Mouse (Mus musculus) kidney, embryonic 14.5 days (tissue): ENCODE measurements at regions not wholly inside any gene's neighbourhood (a gene's known extent, or its start where the extent isn't known, plus 50 kb on each side); places are given as distances from the start of the nearest gene placed in this dataset.

Source experiments
- ATAC-seq: fragments of 200-750 bp; cut with Nextera tagmentation; 2 replicates; pipeline ENCODE4 v1.8.0; 2017; ENCODE audit warnings: moderate number of reproducible peaks, mild to moderate bottlenecking, moderate TSS enrichment, moderate library complexity; ENCODE audit not compliant: low FRiP score, low TSS enrichment
- H3K27ac ChIP-seq: fragments of 300-500 bp; sonication (generic); 2 replicates; pipeline ENCODE4 v1.5.1; 2014; ENCODE audit warnings: low read depth, mild to moderate bottlenecking, low read length, moderate library complexity, mixed read lengths
- H3K27me3 ChIP-seq: fragments of 300-500 bp; sonication (generic); 2 replicates; pipeline ENCODE4 v1.6.1; 2014; ENCODE audit warnings: mild to moderate bottlenecking, low read length; ENCODE audit not compliant: control insufficient read depth, insufficient read depth
- H3K36me3 ChIP-seq: fragments of 300-500 bp; sonication (generic); 2 replicates; pipeline ENCODE4 v1.6.1; 2014; ENCODE audit warnings: low read length, mixed read lengths; ENCODE audit not compliant: control insufficient read depth, insufficient read depth
- H3K4me1 ChIP-seq: fragments of 300-500 bp; sonication (generic); 2 replicates; pipeline ENCODE4 v1.6.1; 2014; ENCODE audit warnings: low read length, mixed read lengths; ENCODE audit not compliant: control insufficient read depth, insufficient read depth
- H3K4me2 ChIP-seq: fragments of 300-500 bp; sonication (generic); replicated peaks from 2 replicates; pipeline ENCODE4 v1.6.1; 2014; ENCODE audit warnings: low read depth, mild to moderate bottlenecking, low read length
- H3K4me3 ChIP-seq: fragments of 300-500 bp; sonication (generic); 2 replicates; pipeline ENCODE4 v1.5.1; 2014; ENCODE audit warnings: mild to moderate bottlenecking, low read length
- H3K9ac ChIP-seq: fragments of 300-500 bp; sonication (generic); 2 replicates; pipeline ENCODE4 v1.6.1; 2014; ENCODE audit warnings: low read depth, mild to moderate bottlenecking, low read length, moderate library complexity
- H3K9me3 ChIP-seq: fragments of 300-500 bp; sonication (generic); 2 replicates; pipeline ENCODE4 v1.6.1; 2016; ENCODE audit warnings: low read length; ENCODE audit not compliant: control insufficient read depth
- WGBS: fragments of 180-500 bp; shearing (Covaris S2); extraction: QIAGEN DNeasy Blood & Tissue Kit; methylation state at CpG from one replicate; pipeline ENCODE4 v1.1.7; 2014; 5-methylcytosine and 5-hydroxymethylcytosine counted together

DNA sequence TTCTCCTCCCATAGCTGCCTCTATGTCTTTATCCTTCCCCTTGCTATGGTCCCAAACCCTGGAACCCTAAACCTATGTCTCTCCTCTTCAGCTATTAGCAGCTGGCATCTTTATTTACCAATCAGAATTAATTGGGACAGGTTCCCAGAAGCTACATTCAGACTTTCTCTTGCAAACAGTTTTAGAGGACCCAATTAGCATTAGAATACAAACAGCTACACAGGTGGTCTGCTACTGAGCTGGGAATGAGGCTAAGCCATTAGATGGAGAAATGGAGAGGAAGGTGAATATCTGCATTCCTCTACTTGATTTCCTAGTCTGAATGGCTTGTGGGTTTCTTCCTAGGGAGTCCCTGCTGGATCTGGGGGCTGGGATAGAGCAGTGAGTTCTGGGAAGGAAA, 611.9 kb downstream of the A830018L16Rik start:
- Histone ChIP-seq H3K4me2 (no peak overlapping the region), H3K27me3 (no peaks in the 10 kb centered on the region), H3K4me3 (no peak overlapping the region), H3K36me3 (no peaks in the 10 kb centered on the region), H3K27ac (no peak overlapping the region), H3K4me1 (no peaks in the 10 kb centered on the region), H3K9ac (no peak overlapping the region), H3K9me3 (no peaks in the 10 kb centered on the region)
- ATAC-seq = no peak

DNA sequence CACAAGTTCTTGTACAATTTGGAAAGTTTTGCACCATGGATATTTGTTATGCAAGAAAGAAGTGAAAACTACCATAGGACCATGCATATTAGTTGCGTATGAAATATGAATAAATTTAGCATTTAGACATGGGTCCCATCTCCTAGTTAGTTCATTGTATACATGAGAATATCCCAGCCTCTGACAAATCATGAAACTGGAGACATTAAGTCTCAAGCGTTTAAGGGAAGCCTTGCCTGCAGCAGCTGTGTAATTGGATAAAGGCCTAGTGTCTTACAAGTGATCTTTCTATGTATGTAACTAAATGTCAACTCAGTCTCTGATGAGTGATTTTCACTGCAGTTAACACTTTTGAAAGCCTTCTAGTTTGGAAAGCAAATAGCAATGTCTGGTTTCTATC, 613.5 kb downstream of the A830018L16Rik start:
- Histone ChIP-seq H3K27me3 (no peaks in the 10 kb centered on the region), H3K9ac (no peak overlapping the region), H3K4me2 (no peak overlapping the region), H3K27ac (no peak overlapping the region), H3K4me3 (no peak overlapping the region), H3K4me1 (no peaks in the 10 kb centered on the region), H3K36me3 (no peaks in the 10 kb centered on the region), H3K9me3 (no peaks in the 10 kb centered on the region)
- WGBS = 83% methylated on average over 2 of the region's 2 CpGs
- ATAC-seq = no peak

DNA sequence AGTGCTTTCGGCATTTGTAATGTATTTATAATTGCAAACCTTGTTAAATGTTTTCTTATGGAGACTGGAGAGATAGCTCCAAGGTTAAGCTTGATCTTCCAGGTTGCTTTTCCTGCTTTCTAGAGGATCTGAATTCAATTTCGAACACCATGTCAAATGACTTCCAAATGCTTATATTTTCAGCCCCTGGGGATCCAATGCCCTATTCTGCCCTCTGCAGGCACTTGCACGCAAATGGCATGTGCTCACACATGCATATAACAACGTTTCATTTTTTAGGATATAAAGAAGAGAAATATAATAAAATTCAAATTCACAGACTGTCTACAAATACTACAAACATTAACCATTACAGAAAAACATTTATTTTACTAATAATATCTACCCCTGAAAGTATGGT, 614.2 kb downstream of the A830018L16Rik start:
- Histone ChIP-seq H3K4me2 (no peak overlapping the region), H3K4me3 (no peak overlapping the region), H3K27me3 (no peaks in the 10 kb centered on the region), H3K27ac (no peak overlapping the region), H3K36me3 (no peaks in the 10 kb centered on the region), H3K9me3 (no peaks in the 10 kb centered on the region), H3K4me1 (no peaks in the 10 kb centered on the region), H3K9ac (no peak overlapping the region)
- ATAC-seq = no peak
- 81% methylated on average over 4 of the region's 4 CpGs for WGBS

DNA sequence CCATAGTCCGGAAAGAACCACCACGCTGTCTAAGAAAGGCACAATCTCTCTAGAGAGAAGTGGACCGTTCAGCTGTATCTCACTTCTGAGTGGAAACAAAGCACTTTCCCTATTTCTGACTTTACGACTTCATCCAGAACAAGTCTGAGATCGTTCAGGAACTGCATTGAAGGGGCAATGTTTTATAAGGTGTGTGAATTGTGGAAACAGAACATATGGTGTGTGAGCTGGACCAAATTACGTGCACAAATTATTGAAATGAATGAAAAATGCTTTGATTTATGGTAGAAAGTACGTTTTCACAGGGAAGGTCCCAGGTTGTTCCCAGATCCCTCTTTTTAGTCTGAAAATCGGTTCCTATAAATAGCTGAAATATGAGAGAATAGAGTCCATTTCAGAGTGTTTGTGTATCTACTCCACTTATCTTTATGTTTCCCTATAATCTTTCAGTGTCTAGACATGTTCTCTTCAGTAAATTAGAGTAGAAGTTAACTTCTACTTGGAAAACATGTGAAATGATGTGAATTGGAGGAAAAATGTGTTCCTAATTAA, 638.1 kb downstream of the A830018L16Rik start:
- Histone ChIP-seq H3K36me3 (no peaks in the 10 kb centered on the region), H3K9ac (no peak overlapping the region), H3K4me3 (no peak overlapping the region), H3K27me3 (no peaks in the 10 kb centered on the region), H3K9me3 (no peaks in the 10 kb centered on the region), H3K4me1 (no peaks in the 10 kb centered on the region), H3K4me2 (no peak overlapping the region), H3K27ac (no peak overlapping the region)
- WGBS = 50% methylated on average over 8 of the region's 8 CpGs
- ATAC-seq = no peak

DNA sequence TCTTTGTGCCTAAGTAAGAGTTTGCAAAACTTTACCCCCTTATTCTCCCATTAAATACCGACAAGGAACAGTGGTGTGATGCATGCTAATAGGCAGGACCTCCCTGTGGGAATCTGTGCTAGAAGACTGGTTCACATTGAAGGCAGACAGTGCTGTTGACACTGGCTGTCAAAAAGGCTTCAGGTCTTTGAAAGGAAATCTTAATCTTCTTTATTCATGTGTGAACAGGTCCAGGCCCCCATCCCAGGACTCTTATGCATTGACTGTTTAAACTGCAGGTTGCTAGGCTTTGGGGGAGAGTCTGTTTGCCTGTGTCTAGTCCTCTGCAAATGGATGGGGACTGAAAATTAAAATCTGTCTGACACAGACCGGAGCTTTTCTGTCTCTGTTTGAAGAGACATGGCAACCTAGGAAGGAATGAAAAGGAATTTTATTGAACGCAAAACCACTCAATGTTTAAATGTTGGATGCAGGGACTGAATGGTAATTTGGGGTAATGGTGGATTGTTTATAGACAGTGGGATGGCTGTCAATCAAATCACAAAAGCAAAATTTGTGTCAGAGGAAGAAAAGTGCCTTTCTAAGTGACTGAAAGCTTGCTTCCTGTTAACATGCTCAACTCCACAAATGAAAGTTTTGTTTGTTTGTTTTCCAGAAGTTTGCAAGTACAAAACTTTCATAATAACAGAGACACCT, 642.1 kb downstream of the A830018L16Rik start:
- H3K36me3 ChIP-seq = no peaks in the 10 kb centered on the region
- H3K27ac ChIP-seq = no peak overlapping the region
- H3K9me3 ChIP-seq = no peaks in the 10 kb centered on the region

DNA sequence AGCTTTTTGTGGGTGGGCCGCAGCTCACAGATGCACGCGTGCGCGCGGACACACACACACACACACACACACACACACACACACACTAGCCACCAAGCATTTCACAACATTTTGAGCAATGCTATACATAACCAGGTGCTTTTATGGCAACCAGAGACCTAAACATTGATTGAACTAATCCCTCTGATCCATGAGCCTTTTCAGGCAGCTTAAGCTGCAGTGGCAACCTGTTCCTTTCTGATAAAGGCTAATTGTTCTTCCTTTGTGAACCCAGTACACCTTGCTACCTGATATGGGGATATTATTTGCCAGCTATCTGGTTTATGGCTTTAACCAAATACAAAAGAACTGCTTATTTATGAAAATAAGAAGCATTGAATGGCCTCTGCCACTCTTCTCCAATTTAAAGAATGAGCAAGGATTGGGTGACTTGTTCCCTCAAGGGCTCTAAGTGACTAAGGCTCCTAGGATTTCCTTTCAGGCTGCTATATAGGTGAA, 651.2 kb downstream of the A830018L16Rik start:
- 94% methylated on average over 6 of the region's 6 CpGs for WGBS
- no peak overlapping the region for H3K27ac ChIP-seq
- ATAC-seq = no peak
- H3K9ac ChIP-seq = no peak overlapping the region
- no peaks in the 10 kb centered on the region for H3K36me3 ChIP-seq
- H3K4me1 ChIP-seq = no peaks in the 10 kb centered on the region
- H3K9me3 ChIP-seq = no peaks in the 10 kb centered on the region
- no peaks in the 10 kb centered on the region for H3K27me3 ChIP-seq
- no peak overlapping the region for H3K4me2 ChIP-seq
- H3K4me3 ChIP-seq = no peak overlapping the region

More for the DNA sequence above, 642.1 kb downstream of the A830018L16Rik start:
- WGBS = 78% methylated on average over 3 of the region's 3 CpGs
- H3K9ac ChIP-seq = no peak overlapping the region
- no peak overlapping the region for H3K4me3 ChIP-seq
- no peak overlapping the region for H3K4me2 ChIP-seq
- no peaks in the 10 kb centered on the region for H3K27me3 ChIP-seq
- H3K4me1 ChIP-seq = no peaks in the 10 kb centered on the region
- ATAC-seq = no peak

DNA sequence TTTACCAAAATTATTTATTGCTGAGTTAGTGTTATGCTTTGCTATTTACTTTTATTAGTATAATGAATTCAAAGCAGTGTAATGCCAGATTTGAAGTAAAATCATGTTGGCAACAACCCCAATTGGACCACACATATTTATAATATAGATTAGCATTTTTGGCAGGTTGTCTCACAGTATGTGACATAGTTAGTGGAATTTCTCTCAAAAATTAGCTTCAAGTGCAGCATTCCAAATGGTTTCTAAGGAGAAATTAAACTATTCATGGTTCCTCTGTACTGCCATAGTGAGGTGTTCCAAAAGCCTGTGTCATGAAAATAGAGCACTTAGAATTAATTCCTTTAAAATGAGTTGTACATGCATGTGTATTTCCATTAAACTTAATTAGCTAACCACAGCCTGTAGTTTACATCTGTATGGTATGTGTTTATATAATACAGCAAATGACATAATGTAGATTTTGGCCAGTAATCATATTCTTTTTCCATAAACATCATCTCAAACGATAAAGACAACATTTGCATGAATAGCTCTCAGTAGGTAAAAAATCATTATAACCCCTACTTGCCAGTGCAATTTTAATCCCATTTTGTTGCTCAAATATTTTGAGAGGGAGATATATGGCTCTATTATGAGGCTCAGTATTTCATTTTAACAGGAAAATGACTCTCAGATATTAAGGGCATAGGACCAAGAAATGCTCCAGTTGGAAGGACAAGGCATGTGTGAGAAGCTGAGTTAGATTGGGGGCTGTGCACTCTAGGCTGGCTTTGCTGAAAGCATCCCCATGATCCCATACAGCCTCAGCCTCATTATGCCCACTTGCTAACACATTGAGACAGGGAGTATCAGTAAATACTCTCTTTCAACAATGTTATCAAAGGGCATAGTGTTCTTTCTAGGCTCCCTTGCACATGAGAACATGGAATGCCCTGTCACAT, 678.9 kb downstream of the A830018L16Rik start:
- Histone ChIP-seq H3K4me1 (no peaks in the 10 kb centered on the region), H3K27ac (no peak overlapping the region), H3K9me3 (no peaks in the 10 kb centered on the region), H3K4me3 (no peak overlapping the region), H3K4me2 (no peak overlapping the region), H3K9ac (no peak overlapping the region), H3K36me3 (no peaks in the 10 kb centered on the region), H3K27me3 (no peaks in the 10 kb centered on the region)
- WGBS = 88% methylated on average over 1 of the region's 1 CpGs
- no peak for ATAC-seq

DNA sequence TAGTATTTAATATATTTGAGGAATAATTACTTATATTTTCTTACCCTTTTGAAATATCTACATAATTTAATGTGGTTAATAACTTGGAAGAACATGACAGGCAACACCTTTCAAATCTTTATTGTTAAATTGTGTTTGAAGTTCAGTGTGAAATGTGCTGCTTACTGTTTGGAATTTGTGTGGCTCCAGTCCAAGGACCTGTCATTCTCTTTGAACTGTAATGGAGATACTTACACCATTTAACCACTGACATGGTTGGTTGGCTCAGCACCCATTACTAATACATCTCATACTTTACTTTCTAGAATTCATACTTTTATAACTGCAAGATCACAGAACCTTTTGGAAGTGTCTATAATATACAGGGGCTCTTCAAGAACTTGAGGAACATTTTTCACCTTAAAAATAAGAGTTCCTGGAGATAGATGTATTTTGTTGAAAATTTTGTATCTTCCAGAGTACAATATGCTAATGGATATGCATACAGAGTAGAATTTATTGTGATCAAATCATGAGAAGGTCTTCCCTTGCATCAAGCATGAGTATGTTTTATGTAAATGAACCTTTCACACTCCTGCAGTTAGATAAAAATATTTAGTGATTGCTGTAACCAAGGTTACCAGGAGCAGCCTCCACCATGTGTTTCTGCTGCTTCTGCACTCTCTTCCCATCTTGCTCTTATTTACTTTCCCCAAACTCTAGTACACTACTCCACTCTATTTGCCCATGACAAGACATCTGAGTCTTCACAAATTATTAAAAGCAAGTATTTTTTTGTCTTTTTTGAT, 701.3 kb downstream of the A830018L16Rik start:
- Histone ChIP-seq H3K9ac (no peak overlapping the region), H3K4me1 (no peaks in the 10 kb centered on the region), H3K9me3 (no peaks in the 10 kb centered on the region), H3K4me3 (no peak overlapping the region), H3K27ac (no peak overlapping the region), H3K36me3 (no peaks in the 10 kb centered on the region), H3K27me3 (no peaks in the 10 kb centered on the region), H3K4me2 (no peak overlapping the region)
- ATAC-seq = no peak
